Mouse (Mus musculus) embryo, embryonic 9.5 days (tissue): ENCODE measurements at regions not wholly inside any gene's neighbourhood (a gene's known extent, or its start where the extent isn't known, plus 50 kb on each side); places are given as distances from the start of the nearest gene placed in this dataset.

ENCODE experiments used
- DNase-seq: peaks from one replicate; pipeline ENCODE4 v3.0.0-alpha.2; 2017; ENCODE audit errors: extremely low spot score

GRCm38 (mm10) chr15:62286666-62287655, 1364.1 kb upstream of the A1bg start:
- no peak for DNase-seq

DNA sequence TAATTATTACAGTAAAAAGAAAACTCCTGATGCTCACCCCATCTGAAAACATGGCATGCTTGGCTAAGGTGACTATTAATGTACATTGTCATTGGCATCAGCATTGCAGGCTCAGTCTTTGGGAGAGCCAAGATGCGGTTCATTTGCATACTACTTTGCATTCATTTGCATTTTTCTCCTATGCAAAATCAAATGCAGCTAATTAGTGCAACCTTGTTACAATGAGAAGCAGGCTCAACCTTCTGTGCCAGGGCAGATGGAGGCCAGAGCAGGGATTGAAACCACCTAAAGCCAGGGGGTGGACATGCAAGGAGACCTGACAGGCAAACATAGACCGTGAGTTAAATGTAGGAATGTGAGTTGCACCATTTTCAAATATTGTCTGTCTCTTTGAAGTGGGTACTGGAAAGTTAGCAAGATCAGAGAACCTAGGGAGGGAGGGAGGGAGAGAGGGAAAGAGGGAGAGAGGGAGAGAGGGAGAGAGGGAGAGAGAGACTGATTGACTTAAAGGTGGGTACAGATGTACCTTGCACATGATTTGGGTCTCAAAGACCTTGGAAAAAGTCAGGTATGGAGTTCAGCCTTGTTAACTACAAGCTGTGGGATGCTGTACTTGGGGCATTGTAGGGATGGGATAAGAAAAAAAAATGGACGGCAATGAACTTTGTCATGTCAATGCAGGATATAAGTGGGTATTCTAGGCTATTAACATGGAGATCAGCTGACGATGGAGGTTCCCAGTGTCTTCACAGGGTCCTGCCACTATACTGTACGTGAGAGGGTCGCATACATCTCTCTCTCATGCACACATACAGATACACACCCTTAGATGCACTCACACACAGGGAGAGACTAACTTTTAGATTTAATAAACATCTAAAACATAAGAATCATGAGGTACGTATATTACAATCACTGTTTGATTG, 1362.1 kb upstream of the A1bg start:
- no peak for DNase-seq

- DNase-seq: no peak
These were observed 1361.0 kb upstream of the A1bg start for GRCm38 (mm10) chr15:62283661-62284429.

DNA sequence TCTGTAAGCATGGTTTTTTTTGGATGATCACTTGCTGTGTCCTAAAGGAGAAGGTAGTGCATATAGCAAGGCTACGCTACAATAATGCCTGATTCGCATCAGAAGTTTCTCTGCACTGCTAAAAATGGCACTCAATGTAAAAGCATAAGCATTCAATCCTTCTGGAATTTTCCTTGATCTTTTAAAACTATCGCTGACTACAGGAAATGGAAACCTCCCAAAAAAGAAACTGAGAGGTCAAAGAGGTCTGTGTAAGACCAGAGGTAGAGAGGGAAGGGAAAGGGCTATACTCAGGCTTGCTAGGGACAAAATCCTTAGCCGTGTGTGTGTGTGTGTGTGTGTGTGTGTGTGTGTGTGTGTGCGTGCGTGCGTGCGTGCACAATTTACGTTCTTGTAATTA, 1359.8 kb upstream of the A1bg start:
- DNase-seq: no peak

GRCm38 (mm10) chr15:62282116-62282515, 1359.3 kb upstream of the A1bg start:
- no peak for DNase-seq

GRCm38 (mm10) chr15:62279526-62279925, 1356.7 kb upstream of the A1bg start:
- no peak for DNase-seq

DNA sequence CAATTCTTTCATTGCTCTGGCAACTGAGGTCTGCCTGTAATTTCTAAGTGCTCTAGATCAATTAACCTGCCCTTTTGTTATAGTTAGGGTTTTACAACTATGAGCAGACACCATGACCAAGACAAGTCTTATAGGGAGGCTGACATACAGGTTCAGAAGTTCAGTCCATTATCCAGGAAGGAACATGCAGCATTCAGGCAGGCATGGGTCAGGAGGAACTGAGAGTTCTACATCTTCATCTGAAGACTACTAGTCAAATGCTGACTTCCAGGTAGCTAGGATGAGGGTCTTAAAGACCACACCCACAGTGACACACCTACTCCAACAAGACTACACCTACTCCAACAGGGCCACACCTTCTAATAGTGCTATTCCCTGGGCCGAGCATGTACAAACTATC, 1352.0 kb upstream of the A1bg start:
- no peak for DNase-seq

- no peak for DNase-seq
These were observed 1351.2 kb upstream of the A1bg start for GRCm38 (mm10) chr15:62273855-62274488.

GRCm38 (mm10) chr15:62272755-62273154, 1349.9 kb upstream of the A1bg start:
- DNase-seq: no peak

- no peak for DNase-seq
These were observed 1348.6 kb upstream of the A1bg start for GRCm38 (mm10) chr15:62271428-62271827.

DNA sequence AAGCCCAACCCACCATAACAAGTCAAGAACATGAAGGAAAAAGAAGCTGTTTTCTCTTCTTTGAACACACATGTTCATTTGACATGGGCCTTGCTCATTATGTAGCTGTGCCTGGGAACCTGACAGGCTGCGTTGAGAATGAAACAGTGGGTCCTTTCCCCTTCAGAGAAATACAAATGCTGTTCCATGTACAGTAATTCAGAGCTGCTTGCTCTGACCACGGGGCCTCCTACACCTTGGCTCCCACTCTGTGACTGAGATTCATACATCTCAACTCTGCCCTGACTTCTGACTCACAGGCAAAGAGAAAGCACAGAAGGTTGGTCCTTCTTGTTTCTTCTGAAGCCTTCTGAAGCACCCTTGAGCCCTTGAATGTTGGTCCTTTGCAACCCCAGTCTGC, 1345.4 kb upstream of the A1bg start:
- no peak for DNase-seq

- DNase-seq: no peak
These were observed 1344.7 kb upstream of the A1bg start for GRCm38 (mm10) chr15:62267536-62267935.

- DNase-seq: no peak
These were observed 1343.2 kb upstream of the A1bg start for GRCm38 (mm10) chr15:62266025-62266424.

GRCm38 (mm10) chr15:62265484-62265937, 1342.7 kb upstream of the A1bg start:
- no peak for DNase-seq

- DNase-seq: no peak
These were observed 1342.2 kb upstream of the A1bg start for GRCm38 (mm10) chr15:62264966-62265365.

GRCm38 (mm10) chr15:62264183-62264582, 1341.4 kb upstream of the A1bg start:
- no peak for DNase-seq

GRCm38 (mm10) chr15:62262487-62262886, 1339.7 kb upstream of the A1bg start:
- DNase-seq: no peak

GRCm38 (mm10) chr15:62261520-62261919, 1338.7 kb upstream of the A1bg start:
- no peak for DNase-seq

DNA sequence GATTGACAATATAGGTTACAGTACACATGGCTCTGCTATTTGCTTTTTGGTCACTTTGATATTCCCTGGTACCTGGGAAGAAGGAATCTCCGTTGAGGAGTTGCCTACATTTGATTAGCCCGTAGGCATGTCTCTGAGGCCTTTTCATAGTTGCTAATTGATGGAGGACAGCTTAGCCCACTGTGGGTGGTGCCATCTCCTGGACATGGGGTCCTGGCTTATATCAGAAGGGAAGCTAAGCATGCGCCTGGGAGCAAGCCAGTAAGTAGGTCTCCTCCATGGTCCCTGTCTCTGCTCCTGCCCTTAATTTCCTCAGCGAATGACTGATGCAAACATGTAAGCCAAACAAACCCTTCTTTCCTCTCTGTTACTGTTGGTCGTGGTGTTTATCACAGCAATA, 1335.8 kb upstream of the A1bg start:
- no peak for DNase-seq

DNA sequence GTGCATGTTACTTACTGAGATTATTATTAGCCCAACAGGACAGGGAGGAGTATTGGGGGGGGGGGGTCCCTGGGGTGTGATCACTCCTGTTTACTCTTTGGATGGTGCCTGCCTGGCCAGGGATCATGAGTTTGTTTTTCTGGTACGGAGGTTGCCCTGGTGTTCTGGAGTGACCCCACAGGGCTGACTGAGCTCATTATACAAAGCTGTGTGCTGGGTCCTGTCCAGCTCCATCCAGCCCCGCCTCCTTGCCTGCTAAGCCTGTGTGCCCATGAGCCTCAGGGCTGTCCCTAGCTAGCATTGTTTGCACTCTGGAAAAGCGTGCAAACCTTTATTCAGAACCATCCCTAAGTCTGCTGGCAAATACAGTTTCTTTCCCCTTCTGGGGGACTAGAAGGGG, 1335.1 kb upstream of the A1bg start:
- peak; percentile 42 for DNase-seq

- DNase-seq: no peak
These were observed 1334.4 kb upstream of the A1bg start for GRCm38 (mm10) chr15:62257110-62257667.
